Mouse (Mus musculus): ENCODE results near the gene Sct. TPM values are rescaled to one million over a fixed set of nuclear protein-coding genes. Genes with fewer than 3 reads are reported as not detected.
"Not testable (repeated sequence)": the region's sequence is repeated elsewhere in the genome, so short reads cannot be mapped to it uniquely, and the experiment has no call there.

Sct gene
- total RNA-seq, 2 experiments from 2014 or later: 2.8 to 3.2 TPM

GRCm38 (mm10) chr7:141291921-141292582, 13.1 kb upstream of the Sct start, which contains the start of gene Drd4:
TSS of gene Drd4 (plus strand) at chr7:141292006.
- peak; percentile 44 for DNase-seq

- no peak for DNase-seq
These were observed 9.1 kb upstream of the Sct start for GRCm38 (mm10) chr7:141288042-141288441.

- no peak for DNase-seq
These were observed 3.8 kb upstream of the Sct start for GRCm38 (mm10) chr7:141282756-141283155.

GRCm38 (mm10) chr7:141281442-141281841, 2.5 kb upstream of the Sct start:
- DNase-seq: no peak

GRCm38 (mm10) chr7:141277701-141278678, 943 bp downstream of the Sct start:
- no peak for DNase-seq

- DNase-seq: peak; percentile 41
These were observed 2.4 kb downstream of the Sct start, which contains the start of gene Cdhr5 for GRCm38 (mm10) chr7:141276546-141276945. TSS of gene Cdhr5 (minus strand) at chr7:141276786.

- DNase-seq: no peak
These were observed 3.6 kb downstream of the Sct start for GRCm38 (mm10) chr7:141275356-141275755.

- no peak for DNase-seq
These were observed 8.3 kb downstream of the Sct start for GRCm38 (mm10) chr7:141270631-141271030.

GRCm38 (mm10) chr7:141269273-141269545, 9.7 kb downstream of the Sct start:
- no peak for DNase-seq

GRCm38 (mm10) chr7:141268466-141269272, 10.3 kb downstream of the Sct start:
- DNase-seq: no peak

GRCm38 (mm10) chr7:141265739-141266561, 13.0 kb downstream of the Sct start, which contains the start of gene Irf7:
TSS of gene Irf7 (minus strand) at chr7:141266481.
- peak; percentile 78 for DNase-seq

GRCm38 (mm10) chr7:141265411-141265738, 13.6 kb downstream of the Sct start:
- DNase-seq: no peak

GRCm38 (mm10) chr7:141264761-141265410, 14.0 kb downstream of the Sct start:
- DNase-seq: peak; percentile 61

GRCm38 (mm10) chr7:141264041-141264700, 14.8 kb downstream of the Sct start:
- peak; percentile 15 for DNase-seq

- no peak for DNase-seq
These were observed 15.3 kb downstream of the Sct start for GRCm38 (mm10) chr7:141263640-141264039.

- peak; percentile 46 for DNase-seq
These were observed 17.5 kb downstream of the Sct start for GRCm38 (mm10) chr7:141261480-141261879.

- DNase-seq: no peak
These were observed 22.8 kb downstream of the Sct start for GRCm38 (mm10) chr7:141256159-141256558.

- not testable (repeated sequence) for DNase-seq
These were observed 28.4 kb downstream of the Sct start for GRCm38 (mm10) chr7:141250486-141250885.

GRCm38 (mm10) chr7:141231551-141231950, 47.4 kb downstream of the Sct start:
- DNase-seq: no peak

- no peak for DNase-seq
These were observed 47.8 kb downstream of the Sct start for GRCm38 (mm10) chr7:141231111-141231510.

GRCm38 (mm10) chr7:141230570-141230969, 48.4 kb downstream of the Sct start:
- no peak for DNase-seq
